8 mouse cellular contexts compared by ENCODE assay signal in the genomic region with DNA sequence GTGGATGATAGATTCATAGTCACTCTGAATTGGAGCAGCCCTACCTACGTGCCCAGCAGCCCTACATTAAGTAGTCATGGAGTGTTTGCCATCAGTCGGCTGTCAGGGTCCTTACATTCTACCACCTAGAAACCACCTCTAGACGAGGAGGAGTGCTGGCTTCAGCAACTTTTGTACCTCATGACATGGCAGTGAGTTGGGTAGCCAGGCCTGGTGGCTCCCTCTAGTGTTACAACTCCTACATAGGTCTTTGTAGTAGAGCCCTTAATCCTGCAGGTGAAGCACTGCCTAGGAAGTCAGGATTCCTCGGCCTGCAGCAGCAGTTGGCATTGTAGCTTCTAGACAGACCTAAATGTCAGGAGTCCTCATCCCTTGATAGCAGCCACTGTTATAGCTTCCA. TPM values are rescaled to one million over a fixed set of nuclear protein-coding genes. Genes with fewer than 3 reads are reported as not detected.
DNase-seq lines count a peak whose midpoint lies in the region; ATAC-seq lines count a peak whose summit lies in the region.

No protein-coding gene starts in this region.

- no peaks in the 10 kb centered on the region for H3K4me1 ChIP-seq in forebrain, embryonic 10.5 days
- H3K4me1 ChIP-seq in forebrain, embryonic 16.5 days (replicated peaks; ENCODE audit: control insufficient read depth, insufficient read depth, low read length): peaks cover 5% of the 10 kb centered on the region; the same call in 1 of the 2 replicates
- H3K4me1 ChIP-seq in intestine, embryonic 14.5 days (replicated peaks; ENCODE audit: control insufficient read depth, insufficient read depth, low read length): no peaks in the 10 kb centered on the region
- no peaks in the 10 kb centered on the region for H3K4me1 ChIP-seq in liver, embryonic 12.5 days

- 56% methylated on average over 4 of the region's 4 CpGs for WGBS in forebrain, embryonic 10.5 days
- WGBS in forebrain, embryonic 16.5 days: 50% methylated on average over 4 of the region's 4 CpGs
- 50% methylated on average over 4 of the region's 4 CpGs for WGBS in intestine, embryonic 14.5 days
- 51% methylated on average over 4 of the region's 4 CpGs for WGBS in liver, embryonic 12.5 days (ENCODE audit: insufficient replicate concordance)

- no peak overlapping the region for H3K4me3 ChIP-seq in forebrain, embryonic 10.5 days
- no peak overlapping the region for H3K4me3 ChIP-seq in forebrain, embryonic 16.5 days (replicated peaks; ENCODE audit: low read length)
- no peak overlapping the region for H3K4me3 ChIP-seq in intestine, embryonic 14.5 days (ENCODE audit: low read depth, low read length)
- no peak overlapping the region for H3K4me3 ChIP-seq in liver, embryonic 12.5 days

- H3K4me2 ChIP-seq in forebrain, embryonic 16.5 days (ENCODE audit: low read length): no peak overlapping the region
- H3K4me2 ChIP-seq in intestine, embryonic 14.5 days (ENCODE audit: low read length): no peak overlapping the region
- H3K4me2 ChIP-seq in liver, embryonic 12.5 days: no peak overlapping the region

- no peak overlapping the region for H3K9ac ChIP-seq in forebrain, embryonic 16.5 days (replicated peaks; ENCODE audit: low read depth, low read length)
- no peak overlapping the region for H3K9ac ChIP-seq in intestine, embryonic 14.5 days (ENCODE audit: low read length)
- H3K9ac ChIP-seq in liver, embryonic 12.5 days: no peak overlapping the region

- peaks cover 88% of the 10 kb centered on the region for H3K36me3 ChIP-seq in forebrain, embryonic 10.5 days (replicated peaks)
- H3K36me3 ChIP-seq in forebrain, embryonic 16.5 days (ENCODE audit: control insufficient read depth, insufficient read depth): peaks cover under 1% of the 10 kb centered on the region
- peaks cover 46% of the 10 kb centered on the region for H3K36me3 ChIP-seq in intestine, embryonic 14.5 days (ENCODE audit: control insufficient read depth, insufficient read depth, low read length)
- peaks cover 93% of the 10 kb centered on the region for H3K36me3 ChIP-seq in liver, embryonic 12.5 days

- peak; percentile 20 for DNase-seq in forebrain, embryonic 10.5 days (ENCODE audit: extremely low spot score, low spot score)
- DNase-seq in 416B (ENCODE audit: low read depth): peak; percentile 72
- DNase-seq in adrenal gland, postnatal 10 days: peak; percentile 66
- peak; percentile 16 for DNase-seq in embryo, embryonic 9.5 days (ENCODE audit: extremely low spot score)
- peak; percentile 59 for DNase-seq in intestine, embryonic 14.5 days (ENCODE audit: low spot score)
- peak; percentile 43 for DNase-seq in retina, postnatal 7 days (ENCODE audit: low read depth, low spot score)

- H3K9me3 ChIP-seq in forebrain, embryonic 10.5 days: no peaks in the 10 kb centered on the region
- H3K9me3 ChIP-seq in forebrain, embryonic 16.5 days (ENCODE audit: control insufficient read depth, low read length): no peaks in the 10 kb centered on the region
- H3K9me3 ChIP-seq in intestine, embryonic 14.5 days (ENCODE audit: control insufficient read depth, low read length): no peaks in the 10 kb centered on the region
- H3K9me3 ChIP-seq in liver, embryonic 12.5 days (replicated peaks): no peaks in the 10 kb centered on the region

- H3K27me3 ChIP-seq in forebrain, embryonic 10.5 days (ENCODE audit: poor library complexity, severe bottlenecking): no peaks in the 10 kb centered on the region
- no peaks in the 10 kb centered on the region for H3K27me3 ChIP-seq in forebrain, embryonic 16.5 days (replicated peaks; ENCODE audit: control insufficient read depth, insufficient read depth, low read length)
- no peaks in the 10 kb centered on the region for H3K27me3 ChIP-seq in intestine, embryonic 14.5 days (replicated peaks; ENCODE audit: control insufficient read depth, insufficient read depth, low read length)
- no peaks in the 10 kb centered on the region for H3K27me3 ChIP-seq in liver, embryonic 12.5 days (replicated peaks)

- H3K27ac ChIP-seq in forebrain, embryonic 10.5 days: no peak overlapping the region
- H3K27ac ChIP-seq in forebrain, embryonic 16.5 days (ENCODE audit: low read length): no peak overlapping the region
- no peak overlapping the region for H3K27ac ChIP-seq in intestine, embryonic 14.5 days (ENCODE audit: low read depth)
- H3K27ac ChIP-seq in liver, embryonic 12.5 days: no peak overlapping the region

- no peak for ATAC-seq in forebrain, embryonic 16.5 days
- no peak for ATAC-seq in intestine, embryonic 14.5 days (replicated peaks; ENCODE audit: low FRiP score, low TSS enrichment, low read depth)
- ATAC-seq in liver, embryonic 12.5 days: peak; percentile 72

RNA-seq across cellular contexts. Expression of a gene that starts 44.7 kb away (rescaled TPM):
- polyA plus RNA-seq in forebrain, embryonic 10.5 days (2016; fragmentation: Nextera tagmentation; extraction: Ambion mirVana): 0.90 and 0.99 TPM in 2 replicates
- polyA plus RNA-seq in forebrain, embryonic 16.5 days (2015; fragmentation: Nextera tagmentation; extraction: Ambion mirVana): 1.1 and 2.4 TPM in 2 replicates
- under 1 TPM; 0.27 to 0.90 TPM for total RNA-seq in adrenal gland, postnatal 10 days (2021)
- polyA plus RNA-seq in intestine, embryonic 14.5 days (2014; fragmentation: Nextera tagmentation; extraction: Ambion mirVana): 2.3 and 3.6 TPM in 2 replicates
- 0.07 and 0.15 TPM in 2 replicates for polyA plus RNA-seq in liver, embryonic 12.5 days (2016; fragmentation: Nextera tagmentation; extraction: Ambion mirVana)

RNA-seq across cellular contexts. Expression of a gene that starts 48.9 kb away (rescaled TPM):
- polyA plus RNA-seq in forebrain, embryonic 10.5 days (2016; fragmentation: Nextera tagmentation; extraction: Ambion mirVana): 2.2 and 2.9 TPM in 2 replicates
- 3.8 and 4.0 TPM in 2 replicates for polyA plus RNA-seq in forebrain, embryonic 16.5 days (2015; fragmentation: Nextera tagmentation; extraction: Ambion mirVana)
- 10 to 100 TPM in 1 of 2 experiments, 1 to 10 TPM in 1; 8.0 to 11.4 TPM for total RNA-seq in adrenal gland, postnatal 10 days (2021)
- polyA plus RNA-seq in intestine, embryonic 14.5 days (2014; fragmentation: Nextera tagmentation; extraction: Ambion mirVana): 4.2 and 4.7 TPM in 2 replicates
- polyA plus RNA-seq in liver, embryonic 12.5 days (2016; fragmentation: Nextera tagmentation; extraction: Ambion mirVana): 3.0 and 3.3 TPM in 2 replicates

Comparison
In these comparisons a context has a peak if more than half of its experiments do, and no peak if none do; other contexts are left out.
1. DNase-seq: peak in every context shown above with its lines; median percentile 72 in 416B; 66 in adrenal gland, postnatal 10 days; 59 in intestine, embryonic 14.5 days; 43 in retina, postnatal 7 days; 20 in forebrain, embryonic 10.5 days; 16 in embryo, embryonic 9.5 days.